ENCODE assay signal across 8 mouse cellular contexts in genomic region chr9:69397432-69397759, GRCm38 (mm10). TPM values are rescaled to one million over a fixed set of nuclear protein-coding genes. Genes with fewer than 3 reads are reported as not detected.
DNase-seq lines count a peak whose midpoint lies in the region; ATAC-seq and TF ChIP-seq lines count a peak whose summit lies in the region.

No protein-coding gene starts in this region.

- no peak for TF ChIP-seq EP300 in lung, postnatal 0 days (IDR thresholded peaks at IDR 0.05)

- no peak for DNase-seq in lung, postnatal 0 days (ENCODE audit: low spot score)
- no peak for DNase-seq in lung, postnatal 36 days
- DNase-seq in forebrain, embryonic 10.5 days (ENCODE audit: extremely low spot score, low spot score): peak; percentile 21
- no peak for DNase-seq in liver, embryonic 11.5 days (ENCODE audit: low spot score)
- DNase-seq in adrenal gland, postnatal 14 days: no peak
- DNase-seq in embryo, embryonic 10.5 days (ENCODE audit: low spot score): no peak
- no peak for DNase-seq in layer of hippocampus, adult 11-12 months (ENCODE audit: low spot score)

- no peaks in the 10 kb centered on the region for H3K27me3 ChIP-seq in lung, postnatal 0 days (replicated peaks; ENCODE audit: insufficient read depth, low read length)
- no peaks in the 10 kb centered on the region for H3K27me3 ChIP-seq in forebrain, embryonic 10.5 days (ENCODE audit: poor library complexity, severe bottlenecking)
- no peaks in the 10 kb centered on the region for H3K27me3 ChIP-seq in liver, embryonic 11.5 days (replicated peaks; ENCODE audit: control insufficient read depth, insufficient read depth, low read length)
- H3K27me3 ChIP-seq in stomach, embryonic 14.5 days (ENCODE audit: control insufficient read depth, insufficient read depth, low read length): no peaks in the 10 kb centered on the region

- H3K9me3 ChIP-seq in lung, postnatal 0 days (ENCODE audit: low read length): no peaks in the 10 kb centered on the region
- H3K9me3 ChIP-seq in forebrain, embryonic 10.5 days: no peaks in the 10 kb centered on the region
- H3K9me3 ChIP-seq in liver, embryonic 11.5 days (ENCODE audit: control insufficient read depth, low read length): no peaks in the 10 kb centered on the region
- no peaks in the 10 kb centered on the region for H3K9me3 ChIP-seq in stomach, embryonic 14.5 days (ENCODE audit: control insufficient read depth, low read depth, low read length)

- ATAC-seq in lung, postnatal 0 days: peak; percentile 21
- ATAC-seq in liver, embryonic 11.5 days (replicated peaks; ENCODE audit: low FRiP score): peak; percentile 39
- ATAC-seq in stomach, embryonic 14.5 days (ENCODE audit: insufficient number of reproducible peaks, insufficient read depth, low FRiP score, low read depth): peak; percentile 38; the same call in 1 of the 2 replicates

- TF ChIP-seq CTCF in lung, postnatal 0 days (IDR thresholded peaks at IDR 0.05): no peak

- H3K4me1 ChIP-seq in lung, postnatal 0 days (ENCODE audit: insufficient read depth, low read depth, low read length): peaks cover 6% of the 10 kb centered on the region; the same call in 1 of the 2 replicates
- H3K4me1 ChIP-seq in forebrain, embryonic 10.5 days: peaks cover 18% of the 10 kb centered on the region
- peaks cover 8% of the 10 kb centered on the region for H3K4me1 ChIP-seq in liver, embryonic 11.5 days (replicated peaks; ENCODE audit: control insufficient read depth, insufficient read depth, low read length)
- no peaks in the 10 kb centered on the region for H3K4me1 ChIP-seq in stomach, embryonic 14.5 days (ENCODE audit: control insufficient read depth, insufficient read depth, low read length)

- 47% methylated on average over 2 of the region's 2 CpGs for WGBS in lung, postnatal 0 days
- 69% methylated on average over 2 of the region's 2 CpGs for WGBS in forebrain, embryonic 10.5 days
- WGBS in liver, embryonic 11.5 days: 55% methylated on average over 2 of the region's 2 CpGs
- WGBS in stomach, embryonic 14.5 days: 49% methylated on average over 2 of the region's 2 CpGs

- H3K4me3 ChIP-seq in lung, postnatal 0 days (ENCODE audit: low read depth, low read length): peak overlapping the region; percentile 90
- H3K4me3 ChIP-seq in forebrain, embryonic 10.5 days: peak overlapping the region; percentile 86
- H3K4me3 ChIP-seq in liver, embryonic 11.5 days (ENCODE audit: low read depth, low read length): peak overlapping the region; percentile 86
- peak overlapping the region; percentile 58 for H3K4me3 ChIP-seq in stomach, embryonic 14.5 days (ENCODE audit: low read depth, low read length)

- H3K4me2 ChIP-seq in lung, postnatal 0 days (replicated peaks; ENCODE audit: low read depth, low read length): peak overlapping the region; percentile 87
- peak overlapping the region; percentile 91 for H3K4me2 ChIP-seq in liver, embryonic 11.5 days
- H3K4me2 ChIP-seq in stomach, embryonic 14.5 days (replicated peaks; ENCODE audit: low read depth, low read length): peak overlapping the region; percentile 61

- peak overlapping the region; percentile 99 for H3K9ac ChIP-seq in lung, postnatal 0 days (replicated peaks; ENCODE audit: low read depth)
- peak overlapping the region; percentile 95 for H3K9ac ChIP-seq in liver, embryonic 11.5 days (ENCODE audit: low read depth, low read length)
- peak overlapping the region; percentile 70 for H3K9ac ChIP-seq in stomach, embryonic 14.5 days (replicated peaks; ENCODE audit: low read depth, low read length)

- H3K36me3 ChIP-seq in lung, postnatal 0 days (ENCODE audit: insufficient read depth, low read length): no peaks in the 10 kb centered on the region
- H3K36me3 ChIP-seq in forebrain, embryonic 10.5 days (replicated peaks): 0 out of 2 replicates have a peak, but pooled peaks cover 2% of the 10 kb centered on the region
- H3K36me3 ChIP-seq in liver, embryonic 11.5 days (ENCODE audit: control insufficient read depth, insufficient read depth, low read length): no peaks in the 10 kb centered on the region; the same call in 1 of the 2 replicates
- no peaks in the 10 kb centered on the region for H3K36me3 ChIP-seq in stomach, embryonic 14.5 days (ENCODE audit: control insufficient read depth, insufficient read depth, low read length)

- H3K27ac ChIP-seq in lung, postnatal 0 days (ENCODE audit: low read length): no peak overlapping the region
- peak overlapping the region; percentile 99 for H3K27ac ChIP-seq in forebrain, embryonic 10.5 days
- H3K27ac ChIP-seq in liver, embryonic 11.5 days (ENCODE audit: low read depth, low read length): peak overlapping the region; percentile 89
- peak overlapping the region; percentile 88 for H3K27ac ChIP-seq in stomach, embryonic 14.5 days (ENCODE audit: low read length)

RNA-seq across cellular contexts. Expression of gene Ice2, which starts 0.3 kb away (rescaled TPM):
- 7.3 and 8.1 TPM in 2 replicates for polyA plus RNA-seq in lung, postnatal 0 days (2015; fragmentation: Nextera tagmentation; extraction: Ambion mirVana)
- polyA plus RNA-seq in forebrain, embryonic 10.5 days (2016; fragmentation: Nextera tagmentation; extraction: Ambion mirVana): 21.1 and 22.0 TPM in 2 replicates
- 23.1 and 24.9 TPM in 2 replicates for polyA plus RNA-seq in liver, embryonic 11.5 days (2014; fragmentation: Nextera tagmentation; extraction: Ambion mirVana)
- 20.3 and 24.0 TPM in 2 replicates for polyA plus RNA-seq in stomach, embryonic 14.5 days (2014; fragmentation: Nextera tagmentation; extraction: Ambion mirVana)
- 14.3 and 16.3 TPM in 2 replicates for total RNA-seq in adrenal gland, postnatal 14 days (2021)

RNA-seq across cellular contexts. Expression of gene Anxa2, which starts 56.0 kb away (rescaled TPM):
- 1,095 and 1,144 TPM in 2 replicates for polyA plus RNA-seq in lung, postnatal 0 days (2015; fragmentation: Nextera tagmentation; extraction: Ambion mirVana)
- 91.9 and 100 TPM in 2 replicates for polyA plus RNA-seq in forebrain, embryonic 10.5 days (2016; fragmentation: Nextera tagmentation; extraction: Ambion mirVana)
- polyA plus RNA-seq in liver, embryonic 11.5 days (2014; fragmentation: Nextera tagmentation; extraction: Ambion mirVana): 153 and 159 TPM in 2 replicates
- 902 and 935 TPM in 2 replicates for polyA plus RNA-seq in stomach, embryonic 14.5 days (2014; fragmentation: Nextera tagmentation; extraction: Ambion mirVana)
- 302 and 335 TPM in 2 replicates for total RNA-seq in adrenal gland, postnatal 14 days (2021)
